Mouse (Mus musculus) midbrain, embryonic 14.5 days (tissue): ENCODE measurements at regions not wholly inside any gene's neighbourhood (a gene's known extent, or its start where the extent isn't known, plus 50 kb on each side); places are given as distances from the start of the nearest gene placed in this dataset.
A peak's percentile ranks its signal among the peaks of the same experiment; 100 is the strongest.

Experiments used
- ATAC-seq: fragments of 200-750 bp; cut with Nextera tagmentation; 2 replicates; pipeline ENCODE4 v1.8.0; 2017; ENCODE audit warnings: moderate number of reproducible peaks, moderate library complexity; ENCODE audit not compliant: low FRiP score, low TSS enrichment
- DNase-seq: peaks from one replicate; pipeline ENCODE4 v3.0.0-alpha.2; 2015
- H3K27ac ChIP-seq: fragments of 300-500 bp; sonication (generic); replicated peaks from 2 replicates; pipeline ENCODE4 v1.5.1; 2014; ENCODE audit warnings: mild to moderate bottlenecking, low read depth, low read length, moderate library complexity
- H3K27me3 ChIP-seq: fragments of 300-500 bp; sonication (generic); 2 replicates; pipeline ENCODE4 v1.6.1; 2014; ENCODE audit warnings: low read length, control low read depth, mixed read lengths; ENCODE audit not compliant: control insufficient read depth, insufficient read depth
- H3K36me3 ChIP-seq: fragments of 300-500 bp; sonication (generic); 2 replicates; pipeline ENCODE4 v1.6.1; 2014; ENCODE audit warnings: low read length, control low read depth; ENCODE audit not compliant: control insufficient read depth, insufficient read depth
- H3K4me1 ChIP-seq: fragments of 300-500 bp; sonication (generic); 2 replicates; pipeline ENCODE4 v1.6.1; 2014; ENCODE audit warnings: mild to moderate bottlenecking, antibody characterized with exemption, low read length, control low read depth; ENCODE audit not compliant: control insufficient read depth, insufficient read depth
- H3K4me2 ChIP-seq: fragments of 300-500 bp; sonication (generic); 2 replicates; pipeline ENCODE4 v1.6.1; 2014; ENCODE audit warnings: mild to moderate bottlenecking, low read length, moderate library complexity
- H3K4me3 ChIP-seq: fragments of 300-500 bp; sonication (generic); replicated peaks from 2 replicates; pipeline ENCODE4 v1.5.1; 2014; ENCODE audit warnings: low read depth, low read length
- H3K9ac ChIP-seq: fragments of 300-500 bp; sonication (generic); replicated peaks from 2 replicates; pipeline ENCODE4 v1.6.1; 2014; ENCODE audit warnings: mild to moderate bottlenecking, low read length, moderate library complexity
- H3K9me3 ChIP-seq: fragments of 300-500 bp; sonication (generic); 2 replicates; pipeline ENCODE4 v1.6.1; 2016; ENCODE audit warnings: low read length, control low read depth, mixed read lengths; ENCODE audit not compliant: control insufficient read depth
- WGBS: fragments of 180-500 bp; shearing (Covaris S2); extraction: QIAGEN DNeasy Blood & Tissue Kit; methylation state at CpG from one replicate; pipeline ENCODE4 v1.1.7; 2014; 5-methylcytosine and 5-hydroxymethylcytosine counted together

GRCm38 (mm10) chr13:45130516-45131249, 52.2 kb downstream of the Gm9817 start:
- WGBS = 84% methylated on average over 4 of the region's 4 CpGs
- no peaks in the 10 kb centered on the region for H3K36me3 ChIP-seq
- H3K27ac ChIP-seq = no peak overlapping the region
- H3K9ac ChIP-seq = no peak overlapping the region
- H3K27me3 ChIP-seq = no peaks in the 10 kb centered on the region
- no peaks in the 10 kb centered on the region for H3K9me3 ChIP-seq
- DNase-seq = no peak
- H3K4me1 ChIP-seq = no peaks in the 10 kb centered on the region
- H3K4me2 ChIP-seq = no peak overlapping the region
- no peak overlapping the region for H3K4me3 ChIP-seq
- ATAC-seq = no peak

- H3K36me3 ChIP-seq = no peaks in the 10 kb centered on the region
- H3K4me1 ChIP-seq = no peaks in the 10 kb centered on the region
- no peak overlapping the region for H3K4me2 ChIP-seq
- no peaks in the 10 kb centered on the region for H3K9me3 ChIP-seq
- no peaks in the 10 kb centered on the region for H3K27me3 ChIP-seq
- no peak for ATAC-seq
- no peak overlapping the region for H3K4me3 ChIP-seq
- DNase-seq = no peak
- H3K9ac ChIP-seq = no peak overlapping the region
- no peak overlapping the region for H3K27ac ChIP-seq
- WGBS = 87% methylated on average over 2 of the region's 2 CpGs
Observed at GRCm38 (mm10) chr13:45140616-45141015, 62.1 kb downstream of the Gm9817 start.

- no peak overlapping the region for H3K4me3 ChIP-seq
- no peak overlapping the region for H3K27ac ChIP-seq
- no peaks in the 10 kb centered on the region for H3K27me3 ChIP-seq
- H3K9ac ChIP-seq = no peak overlapping the region
- no peaks in the 10 kb centered on the region for H3K9me3 ChIP-seq
- DNase-seq (no peak), ATAC-seq (no peak)
- 85% methylated on average over 6 of the region's 6 CpGs for WGBS
- H3K36me3 ChIP-seq = no peaks in the 10 kb centered on the region
- no peaks in the 10 kb centered on the region for H3K4me1 ChIP-seq
- H3K4me2 ChIP-seq = no peak overlapping the region
Observed at GRCm38 (mm10) chr13:45145129-45145528, 66.6 kb downstream of the Gm9817 start.

GRCm38 (mm10) chr13:45156223-45156622, 77.7 kb downstream of the Gm9817 start:
- Histone ChIP-seq H3K27me3 (no peaks in the 10 kb centered on the region), H3K27ac (no peak overlapping the region), H3K36me3 (no peaks in the 10 kb centered on the region), H3K9ac (no peak overlapping the region), H3K4me1 (no peaks in the 10 kb centered on the region), H3K9me3 (no peaks in the 10 kb centered on the region), H3K4me3 (no peak overlapping the region), H3K4me2 (no peak overlapping the region)
- DNase-seq (no peak), ATAC-seq (no peak)
- 74% methylated on average over 3 of the region's 3 CpGs for WGBS

GRCm38 (mm10) chr13:45156982-45157381, 78.5 kb downstream of the Gm9817 start:
- WGBS = 87% methylated on average over 2 of the region's 2 CpGs
- H3K4me1 ChIP-seq = no peaks in the 10 kb centered on the region
- no peak overlapping the region for H3K27ac ChIP-seq
- H3K9me3 ChIP-seq = no peaks in the 10 kb centered on the region
- H3K9ac ChIP-seq = no peak overlapping the region
- DNase-seq (no peak), ATAC-seq (no peak)
- no peak overlapping the region for H3K4me2 ChIP-seq
- no peaks in the 10 kb centered on the region for H3K27me3 ChIP-seq
- H3K4me3 ChIP-seq = no peak overlapping the region
- H3K36me3 ChIP-seq = no peaks in the 10 kb centered on the region

- H3K27me3 ChIP-seq = no peaks in the 10 kb centered on the region
Observed at GRCm38 (mm10) chr13:45160281-45160680, 81.8 kb downstream of the Gm9817 start.

GRCm38 (mm10) chr13:45164001-45164778, 85.7 kb downstream of the Gm9817 start:
- 41% methylated on average over 6 of the region's 6 CpGs for WGBS
- Histone ChIP-seq H3K27ac (no peak overlapping the region), H3K36me3 (no peaks in the 10 kb centered on the region), H3K27me3 (no peaks in the 10 kb centered on the region), H3K9me3 (no peaks in the 10 kb centered on the region), H3K4me1 (no peaks in the 10 kb centered on the region), H3K9ac (no peak overlapping the region), H3K4me2 (no peak overlapping the region), H3K4me3 (no peak overlapping the region)
- ATAC-seq (no peak), DNase-seq (peak; percentile 59)

More at GRCm38 (mm10) chr13:45160281-45160680, 81.8 kb downstream of the Gm9817 start:
- no peaks in the 10 kb centered on the region for H3K9me3 ChIP-seq
- H3K36me3 ChIP-seq = no peaks in the 10 kb centered on the region
- H3K9ac ChIP-seq = no peak overlapping the region
- no peaks in the 10 kb centered on the region for H3K4me1 ChIP-seq
- H3K4me2 ChIP-seq = no peak overlapping the region
- no peak overlapping the region for H3K27ac ChIP-seq
- no peak for ATAC-seq
- H3K4me3 ChIP-seq = no peak overlapping the region
- no peak for DNase-seq
- WGBS = 89% methylated on average over 5 of the region's 5 CpGs

GRCm38 (mm10) chr13:45165159-45165558, 86.7 kb downstream of the Gm9817 start:
- H3K4me1 ChIP-seq = no peaks in the 10 kb centered on the region
- H3K9ac ChIP-seq = no peak overlapping the region
- no peak overlapping the region for H3K27ac ChIP-seq
- 92% methylated on average over 3 of the region's 3 CpGs for WGBS
- H3K9me3 ChIP-seq = no peaks in the 10 kb centered on the region
- no peak overlapping the region for H3K4me3 ChIP-seq
- H3K4me2 ChIP-seq = no peak overlapping the region
- H3K27me3 ChIP-seq = no peaks in the 10 kb centered on the region
- ATAC-seq (no peak), DNase-seq (peak; percentile 15)
- no peaks in the 10 kb centered on the region for H3K36me3 ChIP-seq

- H3K9ac ChIP-seq = no peak overlapping the region
- no peak overlapping the region for H3K4me3 ChIP-seq
- H3K27ac ChIP-seq = no peak overlapping the region
- no peak for ATAC-seq
- no peaks in the 10 kb centered on the region for H3K27me3 ChIP-seq
- no peaks in the 10 kb centered on the region for H3K4me1 ChIP-seq
- no peaks in the 10 kb centered on the region for H3K36me3 ChIP-seq
- no peak for DNase-seq
- 0 out of 2 replicates have a peak, but pooled peaks cover 5% of the 10 kb centered on the region for H3K9me3 ChIP-seq
- H3K4me2 ChIP-seq = no peak overlapping the region
Observed at GRCm38 (mm10) chr13:45169716-45170115, 91.2 kb downstream of the Gm9817 start.
